Mouse (Mus musculus): ENCODE data around the gene Plekhm1.

The Plekhm1 gene

DNA sequence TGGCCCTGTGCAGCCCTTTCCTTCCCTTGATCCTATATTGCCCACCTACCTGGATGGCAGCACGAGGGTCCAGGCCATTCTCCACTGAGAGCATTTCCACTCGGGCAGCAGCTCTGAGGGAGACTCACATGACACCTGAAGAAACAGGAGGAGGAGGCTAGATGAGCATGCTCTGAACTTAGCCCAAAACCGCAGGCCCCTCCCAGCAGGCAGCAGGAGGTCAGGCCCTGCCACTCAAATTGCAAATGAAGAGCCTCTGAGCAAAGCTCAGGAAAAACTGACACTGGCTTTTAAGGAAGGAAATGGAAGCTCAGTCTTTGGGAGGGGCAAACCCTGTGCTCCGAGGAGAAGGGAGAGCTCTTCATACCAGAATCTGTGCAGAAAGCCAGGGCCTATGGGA lies 8.7 kb downstream of the Plekhm1 start:
- CTCF ChIA-PET, result interaction anchor here in 3 of 4 experiments (0.5 to 3.0 kb wide), 12 partner anchors 9 to 277 kb away, joined by 3 to 17 read pairs (median 4); partner anchors contain the start of gene Plekhm1 (in 3 of the 3)
- POLR2A ChIA-PET, result interaction anchor here (0.5 to 3.4 kb wide), 46 partner anchors 8 to 892 kb away, joined by 3 to 55 read pairs (median 4); partner anchors contain the start of genes Plekhm1 (in 3 of the 4), Hexim1 (in 2 of the 4), Arhgap27 (in 1 of the 4) and Gosr2 (in 1 of the 4)

DNA sequence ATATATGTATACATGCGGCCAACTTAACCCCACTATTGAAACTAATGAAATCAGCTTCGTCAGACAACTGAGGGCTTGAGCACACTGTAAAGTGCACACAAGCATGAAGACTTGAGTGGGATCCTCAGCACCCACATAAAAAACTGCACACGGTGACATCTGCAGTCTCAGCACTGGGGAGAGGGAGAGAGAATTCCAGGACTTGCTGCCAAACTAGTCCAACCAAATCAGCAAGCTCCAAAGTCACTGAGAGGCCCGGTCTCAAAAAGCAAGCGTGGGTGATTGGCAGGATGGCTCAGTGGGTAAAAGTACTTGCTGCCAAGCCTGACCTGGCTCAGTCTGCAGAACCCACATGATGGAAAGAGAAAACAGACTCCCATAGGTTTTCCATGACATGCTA lies 9.7 kb downstream of the Plekhm1 start:
- ChIA-PET POLR2A (interaction anchor here (0.6 to 3.4 kb wide), 29 partner anchors 8 to 71 kb away, joined by 3 to 55 read pairs (median 4); partner anchors contain the start of genes Plekhm1 (in 3 of the 4) and Arhgap27 (in 1 of the 4)), CTCF (interaction anchor here (0.5 to 3.0 kb wide), 25 partner anchors 8 to 374 kb away, joined by 3 to 17 read pairs (median 5); partner anchors contain the start of genes Plekhm1 (in 2 of the 4), Dcakd (in 1 of the 4) and Nmt1 (in 1 of the 4))

DNA sequence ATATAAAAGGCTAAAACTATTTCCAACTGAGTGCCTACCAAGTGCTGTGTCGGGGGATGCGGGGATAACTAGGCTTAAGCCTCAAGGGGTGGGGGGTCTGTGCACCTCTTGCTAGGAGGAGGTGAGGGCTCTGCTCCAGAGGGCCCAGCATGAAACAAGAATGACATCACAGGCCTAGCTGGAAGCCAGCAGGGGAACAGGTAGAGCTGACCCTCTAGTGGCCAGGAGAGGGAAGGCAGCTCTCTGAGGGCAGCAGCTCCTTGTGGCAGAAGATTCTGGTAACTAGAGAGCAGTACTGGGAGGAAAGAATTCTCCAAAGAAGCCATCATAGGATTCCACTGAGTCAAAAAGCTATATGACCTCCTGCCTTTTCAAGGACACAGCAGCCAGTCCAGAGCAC lies 10.3 kb downstream of the Plekhm1 start:
- ChIA-PET POLR2A (interaction anchor here (0.7 to 3.4 kb wide), 27 partner anchors 9 to 286 kb away, joined by 3 to 55 read pairs (median 4); partner anchors contain the start of genes Plekhm1 (in 3 of the 4), Arhgap27 (in 1 of the 4), Hexim1 (in 1 of the 4) and Hexim2 (in 1 of the 4)), CTCF (interaction anchor here (0.5 to 3.0 kb wide), 37 partner anchors 8 to 1968 kb away, joined by 3 to 17 read pairs (median 4); partner anchors contain the start of genes Plekhm1 (in 3 of the 4), Dcakd (in 1 of the 4) and Nmt1 (in 1 of the 4))

DNA sequence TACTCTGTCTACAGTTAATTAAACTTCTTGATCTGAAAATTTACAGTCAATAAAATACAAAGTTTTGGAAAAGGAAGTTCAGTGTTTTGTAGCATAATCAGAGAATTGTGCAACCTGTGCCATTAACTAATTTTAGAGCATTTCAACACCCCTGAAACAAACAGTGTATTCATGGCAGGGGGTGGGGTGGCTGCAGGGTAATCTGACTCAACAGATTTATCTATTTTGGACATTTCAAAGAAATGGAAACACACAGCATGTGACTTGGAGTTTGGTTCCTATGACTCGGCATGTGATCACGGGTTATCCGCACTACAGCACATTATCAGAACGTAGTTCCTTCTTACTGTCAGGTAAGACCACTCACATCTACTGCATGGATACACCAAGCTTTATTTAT lies 12.5 kb downstream of the Plekhm1 start:
- POLR2A ChIA-PET, result interaction anchor here in 2 of 4 experiments (0.8 to 1.2 kb wide), 3 partner anchors 8 to 13 kb away, joined by 3 to 5 read pairs (median 3); partner anchors contain the start of gene Plekhm1 (in 1 of the 2)
- CTCF ChIA-PET, result interaction anchor here in 2 of 4 experiments (0.6 to 2.6 kb wide), 2 partner anchors 41 to 239 kb away, joined by 12 to 16 read pairs; no protein-coding TSS in a partner anchor

- ChIA-PET POLR2A (interaction anchor here in 1 of 4 experiments (1.0 kb wide), 1 partner anchor 14 kb away, joined by 4 read pairs; no protein-coding TSS in a partner anchor), CTCF (interaction anchor here in 2 of 4 experiments (0.6 to 0.7 kb wide), 3 partner anchors 9 to 257 kb away, joined by 3 to 15 read pairs (median 8); no protein-coding TSS in a partner anchor)
Measured at GRCm38 (mm10) chr11:103399050-103399449, 13.4 kb downstream of the Plekhm1 start.

- CTCF ChIA-PET, result no interaction called here
- POLR2A ChIA-PET, result interaction anchor here in 2 of 4 experiments (0.7 to 1.9 kb wide), 7 partner anchors 8 to 281 kb away, joined by 3 to 5 read pairs (median 3); partner anchors contain the start of genes Hexim1 (in 1 of the 2) and Plekhm1 (in 1 of the 2)
Measured at GRCm38 (mm10) chr11:103396682-103397081, 15.8 kb downstream of the Plekhm1 start.

DNA sequence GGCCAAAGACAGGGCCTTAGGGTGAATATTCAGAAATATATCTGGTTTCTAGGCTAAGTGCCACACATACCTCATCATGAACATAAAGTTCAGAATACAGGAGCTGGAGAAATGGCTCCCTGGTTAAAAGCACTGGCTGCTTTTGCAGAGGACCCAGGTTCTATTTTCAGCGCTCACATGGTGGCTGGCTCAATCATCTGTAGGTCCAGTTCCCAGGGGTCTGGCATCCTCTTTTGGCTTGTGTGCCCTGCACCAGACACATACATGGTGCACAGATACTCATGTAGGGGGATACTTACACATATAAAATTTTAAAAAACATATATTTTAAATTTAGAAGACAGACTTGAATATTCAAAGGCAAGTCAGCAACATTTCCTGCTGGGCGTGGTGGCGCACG lies 16.3 kb downstream of the Plekhm1 start:
- ChIA-PET CTCF (no interaction called here), POLR2A (interaction anchor here in 2 of 4 experiments (0.9 to 3.7 kb wide), 9 partner anchors 7 to 280 kb away, joined by 3 to 22 read pairs (median 4); partner anchors contain the start of genes Plekhm1 (in 2 of the 2) and Hexim1 (in 1 of the 2))

- ChIA-PET POLR2A (interaction anchor here in 3 of 4 experiments (0.6 to 3.7 kb wide), 15 partner anchors 8 to 1167 kb away, joined by 3 to 22 read pairs (median 4); partner anchors contain the start of genes Plekhm1 (in 2 of the 3), Arhgap27 (in 1 of the 3) and Hexim1 (in 1 of the 3)), CTCF (interaction anchor here in 3 of 4 experiments (1.0 to 1.8 kb wide), 3 partner anchors 8 to 36 kb away, joined by 3 to 9 read pairs (median 5); no protein-coding TSS in a partner anchor)
Measured at GRCm38 (mm10) chr11:103394604-103395003, 17.9 kb downstream of the Plekhm1 start.

DNA sequence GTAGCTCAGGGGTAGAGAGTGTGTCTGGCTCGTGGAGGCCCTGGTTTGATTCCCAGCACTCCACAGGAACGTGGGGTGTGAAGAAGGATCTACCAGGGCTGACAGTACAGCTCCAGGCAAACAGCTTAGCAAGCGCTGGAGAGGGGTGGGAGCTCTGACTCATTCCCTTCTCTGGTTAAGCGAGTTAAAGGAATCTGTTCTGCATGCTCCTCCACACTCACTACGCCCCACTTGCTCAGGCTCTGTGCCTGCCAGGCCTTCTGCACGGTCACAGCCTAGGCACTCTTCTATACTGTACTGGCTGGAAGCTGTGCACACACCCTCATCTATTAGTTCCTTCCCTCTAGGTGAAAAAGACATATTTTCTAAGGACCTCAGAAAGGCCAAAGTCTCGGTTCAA lies 18.5 kb downstream of the Plekhm1 start:
- ChIA-PET CTCF (interaction anchor here (0.7 to 1.8 kb wide), 6 partner anchors 8 to 36 kb away, joined by 3 to 9 read pairs (median 4); no protein-coding TSS in a partner anchor), POLR2A (interaction anchor here in 3 of 4 experiments (0.6 to 3.7 kb wide), 19 partner anchors 8 to 278 kb away, joined by 3 to 22 read pairs (median 5); partner anchors contain the start of genes Plekhm1 (in 2 of the 3), Arhgap27 (in 1 of the 3) and Hexim1 (in 1 of the 3))

- CTCF ChIA-PET, result interaction anchor here in 2 of 4 experiments (0.5 to 1.0 kb wide), 2 partner anchors 22 to 28 kb away, joined by 3 read pairs; no protein-coding TSS in a partner anchor
- POLR2A ChIA-PET, result interaction anchor here (0.6 to 4.1 kb wide), 26 partner anchors 8 to 85 kb away, joined by 3 to 26 read pairs (median 5); partner anchors contain the start of genes Plekhm1 (in 3 of the 4) and Arhgap27 (in 1 of the 4)
Measured at GRCm38 (mm10) chr11:103387870-103388526, 24.5 kb downstream of the Plekhm1 start.

GRCm38 (mm10) chr11:103386827-103387226 lies 25.7 kb downstream of the Plekhm1 start:
- POLR2A ChIA-PET, result interaction anchor here (0.7 to 4.1 kb wide), 14 partner anchors 11 to 350 kb away, joined by 3 to 26 read pairs (median 6); partner anchors contain the start of genes Plekhm1 (in 3 of the 4) and Arhgap27 (in 1 of the 4)
- CTCF ChIA-PET, result no interaction called here

DNA sequence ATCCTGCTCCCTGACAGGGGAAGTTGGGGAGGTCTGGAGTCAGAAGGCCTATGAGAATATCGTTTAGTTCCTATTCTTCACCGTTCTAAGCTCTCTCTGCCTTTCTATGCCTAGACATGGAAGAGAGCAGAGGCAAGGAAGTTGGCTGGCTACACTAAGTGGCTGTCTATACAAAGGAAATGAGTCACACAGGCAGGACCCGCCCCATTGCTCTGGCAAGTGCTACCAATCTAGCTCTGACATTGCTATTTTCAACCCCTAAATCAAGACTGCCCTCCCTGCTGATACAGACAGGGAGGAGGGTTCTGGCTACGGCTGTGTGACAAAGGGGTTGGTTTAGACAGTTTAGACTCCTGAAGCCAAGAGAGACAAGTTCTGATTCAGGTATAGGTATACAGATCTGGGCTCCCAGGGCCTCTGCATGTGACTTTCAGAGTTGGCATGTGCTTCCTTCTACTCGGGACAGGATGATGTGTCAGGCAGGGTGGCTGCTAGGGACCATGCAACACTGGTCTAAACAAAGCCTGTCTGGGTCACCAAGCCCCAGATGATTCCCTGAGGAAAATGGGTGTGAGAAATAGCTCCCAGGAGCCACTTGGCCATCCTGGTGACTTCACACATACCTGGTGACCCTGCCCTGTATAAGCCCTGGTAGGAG lies 30.4 kb downstream of the Plekhm1 start:
- POLR2A ChIA-PET, result interaction anchor here in 2 of 4 experiments (0.7 to 2.2 kb wide), 9 partner anchors 10 to 32 kb away, joined by 3 to 9 read pairs (median 4); partner anchors contain the start of gene Plekhm1 (in 2 of the 2)
- CTCF ChIA-PET, result interaction anchor here in 2 of 4 experiments (1.3 to 2.0 kb wide), 2 partner anchors 20 to 82 kb away, joined by 3 to 6 read pairs; no protein-coding TSS in a partner anchor

GRCm38 (mm10) chr11:103381505-103381904 lies 31.0 kb downstream of the Plekhm1 start:
- ChIA-PET POLR2A (interaction anchor here in 2 of 4 experiments (0.9 to 2.2 kb wide), 9 partner anchors 10 to 33 kb away, joined by 3 to 9 read pairs (median 4); partner anchors contain the start of gene Plekhm1 (in 1 of the 2)), CTCF (interaction anchor here in 2 of 4 experiments (0.6 to 1.3 kb wide), 2 partner anchors 20 to 83 kb away, joined by 3 to 7 read pairs; no protein-coding TSS in a partner anchor)

- POLR2A ChIA-PET, result interaction anchor here in 3 of 4 experiments (0.5 to 2.2 kb wide), 7 partner anchors 9 to 322 kb away, joined by 3 to 9 read pairs (median 5); partner anchors contain the start of gene Plekhm1 (in 2 of the 3)
- CTCF ChIA-PET, result interaction anchor here in 2 of 4 experiments (0.6 to 1.3 kb wide), 2 partner anchors 22 to 84 kb away, joined by 3 read pairs; no protein-coding TSS in a partner anchor
Measured at GRCm38 (mm10) chr11:103380460-103380859, 32.0 kb downstream of the Plekhm1 start.

- ChIA-PET CTCF (no interaction called here), POLR2A (interaction anchor here in 2 of 4 experiments (1.2 to 1.3 kb wide), 3 partner anchors 10 to 34 kb away, joined by 3 to 4 read pairs (median 3); partner anchors contain the start of gene Plekhm1 (in 1 of the 2))
Measured at GRCm38 (mm10) chr11:103378341-103378740, 34.1 kb downstream of the Plekhm1 start.

DNA sequence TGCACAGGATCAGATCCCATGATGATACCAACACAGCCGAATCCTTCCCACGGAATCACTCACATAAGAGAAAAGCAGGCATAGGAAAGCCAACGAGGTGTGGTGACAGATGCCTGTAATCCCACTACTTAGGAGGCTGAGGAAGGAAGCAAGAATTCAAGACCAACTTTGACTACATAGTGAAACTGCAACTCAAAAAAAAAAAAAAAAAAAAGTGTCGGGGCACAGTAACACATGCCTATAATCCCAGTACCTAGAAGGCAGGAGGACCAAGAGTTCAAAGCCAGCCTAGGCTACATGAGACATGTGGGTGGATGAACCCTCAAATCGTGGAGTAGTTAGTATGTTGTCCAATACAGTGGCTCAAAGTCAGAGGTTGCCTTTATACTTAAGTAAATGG lies 36.7 kb downstream of the Plekhm1 start:
- ChIA-PET CTCF (no interaction called here), POLR2A (interaction anchor here in 3 of 4 experiments (0.7 to 3.6 kb wide), 8 partner anchors 8 to 28 kb away, joined by 3 to 13 read pairs (median 5); partner anchors contain the start of gene Arhgap27 (in 1 of the 3))

GRCm38 (mm10) chr11:103375258-103375657 lies 37.2 kb downstream of the Plekhm1 start:
- CTCF ChIA-PET, result interaction anchor here in 1 of 4 experiments (0.6 kb wide), 1 partner anchor 31 kb away, joined by 3 read pairs; no protein-coding TSS in a partner anchor

More at GRCm38 (mm10) chr11:103375258-103375657, 37.2 kb downstream of the Plekhm1 start:
- POLR2A ChIA-PET, result interaction anchor here (0.6 to 3.6 kb wide), 13 partner anchors 8 to 930 kb away, joined by 3 to 13 read pairs (median 3); partner anchors contain the start of genes Arhgap27 (in 1 of the 4) and Plekhm1 (in 1 of the 4)

Measured in embryonic stem cell, embryonic (primary cell).